Mouse (Mus musculus) gastrocnemius, postnatal 4 days (tissue): ENCODE measurements around the gene Lmx1a. TPM values are rescaled to one million over a fixed set of nuclear protein-coding genes. Genes with fewer than 3 reads are reported as not detected.

ENCODE experiments used
- DNase-seq, 2 experiments: peaks; one replicate each; pipeline ENCODE4 v3.0.0; 2021 to 2022; ENCODE audit warnings: low spot score in 2 of 2, mixed read lengths in 2 of 2
- total RNA-seq, 2 experiments: library from RNA; stranded (reverse); gene quantifications; 2 replicates each; pipeline ENCODE4 v1.2.3; 2021

The Lmx1a gene
- total RNA-seq, 2 experiments from 2014 or later: 1.8 to 2.7 TPM

GRCm38 (mm10) chr1:167693499-167694240, 4.6 kb downstream of the Lmx1a start:
- no peak for DNase-seq

GRCm38 (mm10) chr1:167694731-167695130, 5.7 kb downstream of the Lmx1a start:
- no peak for DNase-seq

- no peak for DNase-seq
Measured at GRCm38 (mm10) chr1:167695910-167696459, 6.9 kb downstream of the Lmx1a start.

- DNase-seq: no peak
Measured at GRCm38 (mm10) chr1:167699706-167700105, 10.7 kb downstream of the Lmx1a start.

GRCm38 (mm10) chr1:167700221-167700620, 11.2 kb downstream of the Lmx1a start:
- no peak for DNase-seq

- DNase-seq: no peak
Measured at GRCm38 (mm10) chr1:167705527-167705926, 16.5 kb downstream of the Lmx1a start.

GRCm38 (mm10) chr1:167708761-167709160, 19.7 kb downstream of the Lmx1a start:
- no peak for DNase-seq

- no peak for DNase-seq
Measured at GRCm38 (mm10) chr1:167715730-167716341, 26.8 kb downstream of the Lmx1a start.

GRCm38 (mm10) chr1:167734471-167734870, 45.4 kb downstream of the Lmx1a start:
- peak in 1 of 2 experiments; percentile 30 for DNase-seq

GRCm38 (mm10) chr1:167736793-167737192, 47.8 kb downstream of the Lmx1a start:
- DNase-seq: no peak

GRCm38 (mm10) chr1:167739286-167739685, 50.2 kb downstream of the Lmx1a start:
- peak in 1 of 2 experiments; percentile 52 for DNase-seq

GRCm38 (mm10) chr1:167746676-167747075, 57.6 kb downstream of the Lmx1a start:
- no peak for DNase-seq

GRCm38 (mm10) chr1:167752661-167753060, 63.6 kb downstream of the Lmx1a start:
- DNase-seq: no peak

- DNase-seq: no peak
Measured at GRCm38 (mm10) chr1:167754085-167754484, 65.0 kb downstream of the Lmx1a start.

GRCm38 (mm10) chr1:167754636-167755522, 65.8 kb downstream of the Lmx1a start:
- no peak for DNase-seq

GRCm38 (mm10) chr1:167758208-167758607, 69.2 kb downstream of the Lmx1a start:
- no peak for DNase-seq

- DNase-seq: no peak
Measured at GRCm38 (mm10) chr1:167760307-167760706, 71.3 kb downstream of the Lmx1a start.

GRCm38 (mm10) chr1:167761785-167762223, 72.8 kb downstream of the Lmx1a start:
- no peak for DNase-seq

GRCm38 (mm10) chr1:167766619-167767018, 77.6 kb downstream of the Lmx1a start:
- DNase-seq: no peak

- DNase-seq: no peak
Measured at GRCm38 (mm10) chr1:167770457-167770856, 81.4 kb downstream of the Lmx1a start.

- DNase-seq: peak in 1 of 2 experiments; percentile 24
Measured at GRCm38 (mm10) chr1:167779766-167780488, 90.9 kb downstream of the Lmx1a start.
